Mouse (Mus musculus) kidney, embryonic 15.5 days (tissue): ENCODE measurements at regions not wholly inside any gene's neighbourhood (a gene's known extent, or its start where the extent isn't known, plus 50 kb on each side); places are given as distances from the start of the nearest gene placed in this dataset.
A peak's percentile ranks its signal among the peaks of the same experiment; 100 is the strongest.
"Not testable (repeated sequence)": the region's sequence is repeated elsewhere in the genome, so short reads cannot be mapped to it uniquely, and the experiment has no call there.

Source experiments
- ATAC-seq: fragments of 200-750 bp; cut with Nextera tagmentation; replicated peaks from 2 replicates; pipeline ENCODE4 v1.8.0; 2017; ENCODE audit warnings: moderate TSS enrichment; ENCODE audit not compliant: low FRiP score
- H3K27ac ChIP-seq: fragments of 300-500 bp; sonication (generic); 2 replicates; pipeline ENCODE4 v1.5.1; 2015; ENCODE audit warnings: mild to moderate bottlenecking, inconsistent platforms
- H3K27me3 ChIP-seq: fragments of 300-500 bp; sonication (generic); 2 replicates; pipeline ENCODE4 v1.6.1; 2015; ENCODE audit warnings: inconsistent platforms
- H3K36me3 ChIP-seq: fragments of 300-500 bp; sonication (generic); 2 replicates; pipeline ENCODE4 v1.6.1; 2015; ENCODE audit warnings: inconsistent platforms
- H3K4me1 ChIP-seq: fragments of 300-500 bp; sonication (generic); 2 replicates; pipeline ENCODE4 v1.6.1; 2015; ENCODE audit warnings: inconsistent platforms
- H3K4me2 ChIP-seq: fragments of 300-500 bp; sonication (generic); 2 replicates; pipeline ENCODE4 v1.6.1; 2015; ENCODE audit warnings: moderate library complexity, mild to moderate bottlenecking, inconsistent platforms
- H3K4me3 ChIP-seq: fragments of 300-500 bp; sonication (generic); replicated peaks from 2 replicates; pipeline ENCODE4 v1.5.1; 2015; ENCODE audit warnings: mild to moderate bottlenecking, inconsistent platforms
- H3K9ac ChIP-seq: fragments of 300-500 bp; sonication (generic); 2 replicates; pipeline ENCODE4 v1.6.1; 2015; ENCODE audit warnings: mild to moderate bottlenecking, inconsistent platforms
- H3K9me3 ChIP-seq: fragments of 300-500 bp; sonication (generic); replicated peaks from 2 replicates; pipeline ENCODE4 v1.6.1; 2016; ENCODE audit warnings: inconsistent platforms
- WGBS: fragments of 180-500 bp; shearing (Covaris S2); methylation state at CpG from one replicate; pipeline ENCODE4 v1.1.7; 2015; ENCODE audit warnings: mixed read lengths; 5-methylcytosine and 5-hydroxymethylcytosine counted together

DNA sequence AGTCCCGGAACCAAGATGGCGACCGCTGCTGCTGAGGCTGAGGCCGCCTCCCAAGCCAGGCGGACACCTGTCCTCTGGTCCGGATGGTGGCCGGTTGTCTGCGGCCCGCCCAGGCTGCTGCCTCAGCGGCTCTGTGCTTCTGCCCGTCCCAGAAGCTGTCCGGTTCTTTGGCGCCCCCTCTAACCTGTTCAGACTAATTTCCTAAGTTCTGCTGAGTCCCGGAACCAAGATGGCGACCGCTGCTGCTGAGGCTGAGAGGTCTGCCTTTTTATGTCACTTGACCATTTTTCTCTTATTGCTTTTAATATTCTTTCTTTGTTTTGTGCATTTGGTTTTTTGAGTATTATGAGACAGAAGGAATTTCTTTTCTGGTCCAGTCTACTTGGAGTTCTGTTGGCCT is 140.4 kb downstream of the Gm11077 start:
- not testable (repeated sequence) for H3K27me3 ChIP-seq, H3K9me3 ChIP-seq, H3K9ac ChIP-seq, ATAC-seq, H3K4me1 ChIP-seq, H3K27ac ChIP-seq, H3K4me2 ChIP-seq, H3K36me3 ChIP-seq, H3K4me3 ChIP-seq
- WGBS, result 96% methylated on average over 11 of the region's 16 CpGs

DNA sequence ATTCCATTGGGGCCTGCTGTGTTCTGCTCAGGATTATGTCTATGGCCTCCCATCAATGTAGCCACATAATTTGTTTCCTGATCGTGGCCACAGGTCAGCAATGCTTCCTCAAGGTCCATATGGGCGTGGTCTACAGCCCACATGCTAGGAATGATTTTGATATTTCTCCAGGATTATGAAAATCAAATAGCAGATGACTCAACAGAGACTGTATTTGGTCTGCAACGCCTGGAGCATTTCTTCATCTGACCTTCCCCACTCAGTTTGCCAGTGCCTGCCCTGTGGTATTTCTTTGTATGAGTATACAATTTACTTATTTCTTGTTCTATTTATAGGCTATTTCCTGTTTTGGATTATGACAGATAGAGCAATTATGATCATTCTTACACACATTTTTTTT is 145.7 kb downstream of the Gm11077 start:
- 72% methylated on average over 3 of the region's 3 CpGs for WGBS
- no peak for ATAC-seq
- H3K9me3 ChIP-seq, result no peaks in the 10 kb centered on the region
- no peak overlapping the region for H3K9ac ChIP-seq
- no peaks in the 10 kb centered on the region for H3K27me3 ChIP-seq
- H3K4me2 ChIP-seq, result no peak overlapping the region
- H3K4me3 ChIP-seq, result no peak overlapping the region
- H3K4me1 ChIP-seq, result no peaks in the 10 kb centered on the region
- no peak overlapping the region for H3K27ac ChIP-seq
- H3K36me3 ChIP-seq, result no peaks in the 10 kb centered on the region

DNA sequence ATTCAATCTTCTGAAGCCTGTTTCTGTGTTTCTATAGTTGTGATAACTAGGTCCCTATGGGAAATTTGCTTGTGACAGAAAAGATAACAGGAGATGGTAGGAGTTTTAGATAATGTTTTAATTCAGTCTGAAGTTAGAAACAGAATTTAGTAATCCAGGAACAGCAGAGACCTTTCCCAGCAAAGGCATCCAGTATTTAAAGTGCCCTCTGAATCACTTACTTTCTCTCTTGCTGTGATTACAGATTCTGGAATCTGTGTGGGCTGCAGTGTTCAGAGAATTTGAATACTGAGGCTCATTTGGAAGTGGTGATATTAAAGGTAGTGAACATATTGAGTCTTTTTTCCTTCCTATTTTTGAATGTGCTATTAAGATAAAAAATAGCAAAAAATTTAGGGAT is 154.6 kb downstream of the Gm11077 start:
- no peak for ATAC-seq
- Histone ChIP-seq H3K9me3 (no peaks in the 10 kb centered on the region), H3K36me3 (no peaks in the 10 kb centered on the region), H3K9ac (no peak overlapping the region), H3K4me2 (no peak overlapping the region), H3K27ac (no peak overlapping the region), H3K4me3 (no peak overlapping the region), H3K27me3 (no peaks in the 10 kb centered on the region), H3K4me1 (0 out of 2 replicates have a peak, but pooled peaks cover 10% of the 10 kb centered on the region)

DNA sequence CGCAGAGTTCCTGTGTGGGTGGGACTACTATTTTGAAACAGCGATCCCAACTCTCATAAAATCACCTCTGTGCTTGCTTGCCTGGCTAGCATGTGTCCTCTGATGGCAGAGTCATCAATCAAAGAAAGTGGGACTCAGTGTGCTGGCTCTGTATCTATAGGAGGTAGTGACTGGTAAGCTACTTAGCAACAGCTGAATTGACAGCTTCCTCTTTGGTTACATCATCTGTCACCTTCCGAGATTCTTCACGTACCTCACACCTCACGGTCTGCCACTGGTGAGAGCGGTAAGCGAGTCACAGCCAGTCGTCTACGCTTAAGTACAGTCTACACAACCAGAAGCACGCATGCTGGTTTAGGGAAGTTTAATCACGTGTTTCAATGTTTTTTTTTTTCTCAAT is 159.5 kb downstream of the Gm11077 start:
- 0 out of 2 replicates have a peak, but pooled peaks cover 12% of the 10 kb centered on the region for H3K4me1 ChIP-seq
- no peaks in the 10 kb centered on the region for H3K9me3 ChIP-seq
- no peak overlapping the region for H3K27ac ChIP-seq
- no peaks in the 10 kb centered on the region for H3K36me3 ChIP-seq
- H3K4me3 ChIP-seq, result no peak overlapping the region
- no peak overlapping the region for H3K9ac ChIP-seq
- peak overlapping the region; percentile 47 for H3K4me2 ChIP-seq
- ATAC-seq, result peak; percentile 88
- WGBS, result 27% methylated on average over 11 of the region's 11 CpGs
- H3K27me3 ChIP-seq, result no peaks in the 10 kb centered on the region

DNA sequence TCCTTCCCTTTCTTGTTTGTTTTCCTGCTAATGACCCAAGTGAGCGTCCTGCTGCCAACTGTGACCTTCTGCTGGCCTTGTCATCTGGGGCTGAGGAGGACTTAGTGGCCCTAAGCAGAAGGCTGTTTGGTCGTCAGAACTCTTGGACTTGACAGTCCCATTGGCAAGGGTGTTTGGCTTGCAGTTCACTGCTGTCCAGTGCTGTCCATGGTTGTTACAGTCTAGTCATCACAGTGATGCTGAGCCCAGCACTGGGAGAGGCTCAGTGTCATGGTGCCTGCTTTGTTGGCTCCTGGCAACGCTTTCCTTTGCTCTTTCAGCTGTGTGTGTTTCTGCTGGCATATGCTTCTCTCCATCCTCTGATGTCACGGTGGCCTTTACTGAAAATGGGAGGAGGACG is 161.0 kb downstream of the Gm11077 start:
- no peaks in the 10 kb centered on the region for H3K36me3 ChIP-seq
- H3K27ac ChIP-seq, result no peak overlapping the region
- no peak for ATAC-seq
- H3K9me3 ChIP-seq, result no peaks in the 10 kb centered on the region
- no peak overlapping the region for H3K4me3 ChIP-seq
- 0 out of 2 replicates have a peak, but pooled peaks cover 16% of the 10 kb centered on the region for H3K4me1 ChIP-seq
- no peaks in the 10 kb centered on the region for H3K27me3 ChIP-seq
- H3K4me2 ChIP-seq, result no peak overlapping the region
- WGBS, result 68% methylated on average over 5 of the region's 5 CpGs
- no peak overlapping the region for H3K9ac ChIP-seq

DNA sequence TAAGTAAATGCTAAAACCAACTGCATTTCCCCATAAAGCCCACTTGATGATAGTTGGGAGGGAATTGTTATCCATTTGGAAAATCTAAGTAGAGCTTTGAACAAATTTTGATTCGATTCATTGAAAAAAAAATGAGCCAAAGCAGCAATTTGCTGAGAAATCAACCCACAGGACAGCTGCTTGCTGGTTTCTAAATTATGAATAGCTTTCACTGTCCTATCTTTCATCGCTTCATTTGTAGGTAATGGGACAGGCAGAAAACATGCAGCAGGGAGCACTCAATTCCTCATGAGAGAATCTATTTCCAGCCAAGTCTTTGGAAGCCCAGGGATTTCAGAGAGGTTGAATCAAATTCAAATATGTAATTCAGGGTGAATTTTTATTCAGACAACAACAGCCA is 161.5 kb downstream of the Gm11077 start:
- 92% methylated on average over 2 of the region's 2 CpGs for WGBS
- H3K4me1 ChIP-seq, result peaks cover 20% of the 10 kb centered on the region
- no peaks in the 10 kb centered on the region for H3K36me3 ChIP-seq
- H3K27me3 ChIP-seq, result no peaks in the 10 kb centered on the region
- H3K4me2 ChIP-seq, result no peak overlapping the region
- no peak overlapping the region for H3K4me3 ChIP-seq
- H3K9ac ChIP-seq, result no peak overlapping the region
- H3K9me3 ChIP-seq, result no peaks in the 10 kb centered on the region
- H3K27ac ChIP-seq, result no peak overlapping the region
- ATAC-seq, result no peak

DNA sequence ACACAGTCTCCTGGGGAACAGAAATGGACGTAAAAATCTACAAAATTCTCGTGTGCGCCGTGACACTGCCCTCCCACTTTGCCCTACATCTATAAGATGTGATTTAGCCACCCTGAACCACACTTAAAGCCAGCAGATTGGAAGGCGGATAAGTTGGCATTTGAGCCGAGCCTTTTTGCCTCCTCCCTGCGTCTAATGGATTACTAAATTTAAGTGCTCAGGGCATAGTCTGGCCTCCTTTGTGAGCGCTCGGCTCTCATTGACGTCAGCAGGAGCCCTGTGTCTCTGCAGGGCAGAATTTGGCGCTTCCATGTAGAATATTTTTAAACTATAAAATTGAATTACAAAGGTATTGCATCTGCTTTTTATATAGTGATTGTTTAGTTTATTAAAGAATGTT is 165.4 kb downstream of the Gm11077 start:
- no peak overlapping the region for H3K4me2 ChIP-seq

DNA sequence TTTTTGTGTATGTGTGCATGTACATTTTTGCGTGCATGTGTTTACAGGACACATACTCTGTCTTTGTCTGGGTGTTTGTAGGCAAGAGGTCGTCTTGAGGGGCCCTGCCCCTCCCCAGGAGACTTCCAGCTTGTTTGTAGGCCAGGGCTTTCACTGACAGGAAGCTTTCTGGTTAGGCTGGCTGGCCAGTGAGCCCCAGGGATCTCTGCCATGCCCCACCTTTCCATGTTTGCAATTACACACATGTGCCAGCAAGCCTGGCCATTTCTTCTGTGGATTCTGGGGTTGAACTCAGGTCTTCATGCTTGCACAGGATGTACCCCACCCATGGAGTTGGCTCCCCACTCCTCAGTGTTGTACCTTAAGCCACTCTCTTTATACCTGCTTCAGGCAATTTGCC is 166.4 kb downstream of the Gm11077 start:
- no peak overlapping the region for H3K9ac ChIP-seq
- H3K9me3 ChIP-seq, result no peaks in the 10 kb centered on the region
- peaks cover 8% of the 10 kb centered on the region for H3K4me1 ChIP-seq
- WGBS, result 63% methylated on average over 2 of the region's 2 CpGs
- H3K4me3 ChIP-seq, result no peak overlapping the region
- no peak for ATAC-seq
- H3K4me2 ChIP-seq, result no peak overlapping the region
- no peaks in the 10 kb centered on the region for H3K27me3 ChIP-seq
- H3K27ac ChIP-seq, result no peak overlapping the region
- H3K36me3 ChIP-seq, result no peaks in the 10 kb centered on the region

More for the DNA sequence above, 165.4 kb downstream of the Gm11077 start:
- ATAC-seq, result peak; percentile 74
- Histone ChIP-seq H3K4me3 (no peak overlapping the region), H3K27ac (0 out of 2 replicates have a peak overlapping the region, but pooled peaks have one; percentile 4), H3K9me3 (no peaks in the 10 kb centered on the region), H3K36me3 (no peaks in the 10 kb centered on the region), H3K4me1 (peaks cover 8% of the 10 kb centered on the region), H3K27me3 (no peaks in the 10 kb centered on the region), H3K9ac (no peak overlapping the region)
- 35% methylated on average over 11 of the region's 11 CpGs for WGBS

DNA sequence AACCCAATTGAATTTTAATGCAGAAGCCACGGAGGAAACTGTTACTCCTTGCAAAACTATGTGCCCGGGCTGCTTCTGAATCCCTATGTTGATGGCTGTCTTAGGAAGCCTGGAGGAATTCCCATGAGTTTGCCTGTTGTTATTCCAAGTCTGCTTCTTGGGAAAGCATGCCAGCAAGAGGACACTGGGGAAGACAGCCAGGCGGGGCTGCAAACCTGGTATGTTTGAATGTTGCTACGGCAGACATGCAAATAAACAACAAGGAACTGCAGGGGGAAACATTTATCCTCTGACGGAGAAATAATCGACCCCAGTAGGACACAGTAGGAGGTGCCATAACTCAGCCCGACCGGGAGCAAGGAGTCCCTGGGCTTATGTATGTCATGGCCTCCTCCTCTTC is 168.0 kb downstream of the Gm11077 start:
- WGBS, result 33% methylated on average over 8 of the region's 8 CpGs
- Histone ChIP-seq H3K4me2 (0 out of 2 replicates have a peak overlapping the region, but pooled peaks have one; percentile 14), H3K4me1 (peaks cover 8% of the 10 kb centered on the region), H3K9ac (no peak overlapping the region), H3K4me3 (no peak overlapping the region), H3K9me3 (no peaks in the 10 kb centered on the region), H3K36me3 (no peaks in the 10 kb centered on the region), H3K27me3 (no peaks in the 10 kb centered on the region), H3K27ac (0 out of 2 replicates have a peak overlapping the region, but pooled peaks have one; percentile 6)
- no peak for ATAC-seq

DNA sequence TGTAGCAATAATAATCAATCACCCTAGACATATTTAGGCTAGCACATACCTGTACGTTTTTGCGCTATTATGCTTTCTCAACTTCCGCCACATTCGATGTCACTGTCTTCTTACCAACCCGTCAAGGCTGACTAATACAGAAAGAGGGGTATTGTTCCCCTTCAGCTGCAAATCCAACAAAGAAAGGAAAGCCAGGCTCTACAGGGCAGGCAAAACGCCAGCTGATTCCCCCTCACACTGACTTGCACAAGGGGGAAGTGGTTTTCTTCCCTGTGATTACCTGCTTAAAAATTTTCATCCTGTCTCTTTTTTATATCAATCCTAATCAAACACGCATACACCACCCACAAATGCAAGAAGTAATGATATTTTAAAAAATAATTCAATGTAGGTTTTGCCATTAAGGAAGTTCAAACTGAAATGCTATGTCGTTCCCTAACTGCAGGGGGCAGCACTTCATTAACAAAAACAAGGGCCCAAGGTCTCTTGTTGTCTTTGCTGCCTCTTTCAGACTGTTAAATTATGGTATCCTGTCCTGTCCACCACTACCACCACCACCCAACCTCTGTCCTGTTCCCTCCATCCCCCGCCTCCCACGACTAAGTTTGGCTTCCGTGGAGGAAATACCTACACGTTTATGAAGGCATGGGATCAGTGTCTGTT is 195.4 kb downstream of the Gm11077 start:
- no peak for ATAC-seq
- WGBS, result 48% methylated on average over 12 of the region's 12 CpGs
- Histone ChIP-seq H3K9ac (no peak overlapping the region), H3K4me3 (no peak overlapping the region), H3K4me1 (no peaks in the 10 kb centered on the region), H3K4me2 (no peak overlapping the region), H3K36me3 (no peaks in the 10 kb centered on the region), H3K9me3 (no peaks in the 10 kb centered on the region), H3K27me3 (no peaks in the 10 kb centered on the region), H3K27ac (no peak overlapping the region)

DNA sequence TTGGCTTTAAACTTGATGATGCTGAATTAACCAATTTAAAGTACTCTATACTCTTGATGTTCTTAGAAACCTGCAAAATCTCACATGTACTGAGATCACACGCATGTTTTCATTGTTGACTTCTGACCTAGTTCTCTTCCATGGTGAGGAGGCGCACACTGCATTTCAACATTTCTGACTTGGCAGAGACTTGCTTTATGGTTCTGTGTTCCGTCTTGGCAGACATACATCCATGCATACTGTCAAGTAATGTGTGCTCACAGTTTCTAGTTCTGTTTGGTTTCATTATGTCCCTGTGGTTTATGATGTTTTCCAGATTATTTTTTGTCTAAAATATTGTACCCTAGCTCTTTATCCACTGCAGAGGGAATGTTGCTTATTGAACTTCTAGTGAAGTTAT is 198.5 kb downstream of the Gm11077 start:
- no peaks in the 10 kb centered on the region for H3K9me3 ChIP-seq
- H3K4me1 ChIP-seq, result no peaks in the 10 kb centered on the region
- H3K36me3 ChIP-seq, result no peaks in the 10 kb centered on the region
- H3K27ac ChIP-seq, result no peak overlapping the region
- H3K4me3 ChIP-seq, result no peak overlapping the region
- H3K9ac ChIP-seq, result no peak overlapping the region
- 87% methylated on average over 3 of the region's 3 CpGs for WGBS
- ATAC-seq, result no peak
- no peak overlapping the region for H3K4me2 ChIP-seq
- H3K27me3 ChIP-seq, result no peaks in the 10 kb centered on the region

DNA sequence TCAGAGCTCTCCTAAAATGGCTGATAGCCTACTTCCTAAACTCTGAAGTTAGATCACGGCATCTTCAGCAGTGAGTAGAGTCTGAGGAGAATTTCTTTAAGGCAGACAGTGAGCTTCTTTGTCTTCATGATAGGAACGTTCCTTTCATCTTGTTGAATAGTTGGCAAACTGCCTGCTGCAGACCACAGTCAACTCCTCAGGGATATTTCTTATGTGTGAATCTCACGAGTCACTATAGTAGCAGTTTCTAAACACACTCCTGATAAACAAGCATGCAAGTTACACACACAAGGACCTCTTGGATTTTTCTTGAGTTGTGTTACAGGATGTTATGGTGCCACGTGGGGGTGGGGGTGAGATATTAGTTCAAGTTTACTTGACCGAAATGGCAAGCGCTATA is 205.2 kb downstream of the Gm11077 start:
- H3K27me3 ChIP-seq, result no peaks in the 10 kb centered on the region
- WGBS, result 79% methylated on average over 6 of the region's 6 CpGs
- no peak for ATAC-seq
- H3K27ac ChIP-seq, result no peak overlapping the region
- no peaks in the 10 kb centered on the region for H3K9me3 ChIP-seq
- no peak overlapping the region for H3K9ac ChIP-seq
- no peak overlapping the region for H3K4me3 ChIP-seq
- no peaks in the 10 kb centered on the region for H3K36me3 ChIP-seq
- no peak overlapping the region for H3K4me2 ChIP-seq
- no peaks in the 10 kb centered on the region for H3K4me1 ChIP-seq

DNA sequence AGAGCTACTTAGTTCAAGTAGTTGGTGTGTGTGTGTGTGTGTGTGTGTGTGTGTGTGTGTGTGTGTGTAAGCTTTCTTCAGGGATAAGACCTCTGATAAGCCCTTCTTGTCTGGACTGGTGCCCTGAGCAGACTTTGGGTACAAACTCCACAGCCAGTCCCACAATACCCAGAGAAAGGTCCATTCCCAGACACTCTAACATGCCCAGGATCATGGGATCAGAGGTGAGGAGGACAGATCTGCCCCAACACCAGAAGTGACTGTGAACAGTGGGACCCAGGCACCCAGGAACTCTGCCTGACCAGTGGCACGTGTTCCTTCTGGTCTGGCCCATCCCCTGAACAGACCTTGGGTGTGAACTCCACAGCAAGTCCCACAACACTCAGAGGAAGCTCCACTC is 208.9 kb downstream of the Gm11077 start:
- no peaks in the 10 kb centered on the region for H3K9me3 ChIP-seq
- ATAC-seq, result no peak
- H3K4me3 ChIP-seq, result no peak overlapping the region
- H3K36me3 ChIP-seq, result no peaks in the 10 kb centered on the region
- no peak overlapping the region for H3K9ac ChIP-seq
- no peaks in the 10 kb centered on the region for H3K27me3 ChIP-seq
- H3K27ac ChIP-seq, result no peak overlapping the region
- WGBS, result 71% methylated on average over 1 of the region's 1 CpGs
- H3K4me2 ChIP-seq, result no peak overlapping the region
- no peaks in the 10 kb centered on the region for H3K4me1 ChIP-seq
